Mouse (Mus musculus) stomach, embryonic 16.5 days (tissue): ENCODE data around the gene Egf. TPM values are rescaled to one million over a fixed set of nuclear protein-coding genes. Genes with fewer than 3 reads are reported as not detected.

Experiments
- ATAC-seq: fragments of 200-750 bp; cut with Nextera tagmentation; 2 replicates; pipeline ENCODE4 v1.8.0; 2017; ENCODE audit warnings: moderate number of reproducible peaks, moderate TSS enrichment; ENCODE audit not compliant: insufficient read depth, low FRiP score
- H3K27ac ChIP-seq: fragments of 300-500 bp; sonication (generic); 2 replicates; pipeline ENCODE4 v1.5.1; 2014; ENCODE audit warnings: low read length
- H3K27me3 ChIP-seq: fragments of 300-500 bp; sonication (generic); 2 replicates; pipeline ENCODE4 v1.6.1; 2014; ENCODE audit warnings: low read length, control low read depth, mixed read lengths; ENCODE audit not compliant: control insufficient read depth, insufficient read depth
- H3K36me3 ChIP-seq: fragments of 300-500 bp; sonication (generic); 2 replicates; pipeline ENCODE4 v1.6.1; 2014; ENCODE audit warnings: low read length; ENCODE audit not compliant: control insufficient read depth, insufficient read depth
- H3K4me1 ChIP-seq: fragments of 300-500 bp; sonication (generic); 2 replicates; pipeline ENCODE4 v1.6.1; 2014; ENCODE audit warnings: low read length, control low read depth, mixed read lengths; ENCODE audit not compliant: control insufficient read depth, insufficient read depth
- H3K4me2 ChIP-seq: fragments of 300-500 bp; sonication (generic); 2 replicates; pipeline ENCODE4 v1.6.1; 2014; ENCODE audit warnings: low read depth, low read length, mixed read lengths
- H3K4me3 ChIP-seq: fragments of 300-500 bp; sonication (generic); replicated peaks from 2 replicates; pipeline ENCODE4 v1.5.1; 2014; ENCODE audit warnings: mild to moderate bottlenecking, low read length
- H3K9ac ChIP-seq: fragments of 300-500 bp; sonication (generic); 2 replicates; pipeline ENCODE4 v1.6.1; 2014; ENCODE audit warnings: low read length
- H3K9me3 ChIP-seq: fragments of 300-500 bp; sonication (generic); replicated peaks from 2 replicates; pipeline ENCODE4 v1.6.1; 2016; ENCODE audit warnings: low read length, control low read depth; ENCODE audit not compliant: control insufficient read depth
- WGBS: fragments of 180-500 bp; shearing (Covaris S2); extraction: QIAGEN DNeasy Blood & Tissue Kit; methylation state at CpG from one replicate; pipeline ENCODE4 v1.1.7; 2014; 5-methylcytosine and 5-hydroxymethylcytosine counted together
- polyA plus RNA-seq: library from polyadenylated mRNA; unstranded; fragments of >200 nt; fragmentation: Nextera tagmentation; extraction: Ambion mirVana; gene quantifications from 2 replicates; pipeline ENCODE4 v1.2.1, GENCODE M21; 2015

The Egf gene
- polyA plus RNA-seq, 1 experiment from 2014 or later: 2.2 TPM

DNA sequence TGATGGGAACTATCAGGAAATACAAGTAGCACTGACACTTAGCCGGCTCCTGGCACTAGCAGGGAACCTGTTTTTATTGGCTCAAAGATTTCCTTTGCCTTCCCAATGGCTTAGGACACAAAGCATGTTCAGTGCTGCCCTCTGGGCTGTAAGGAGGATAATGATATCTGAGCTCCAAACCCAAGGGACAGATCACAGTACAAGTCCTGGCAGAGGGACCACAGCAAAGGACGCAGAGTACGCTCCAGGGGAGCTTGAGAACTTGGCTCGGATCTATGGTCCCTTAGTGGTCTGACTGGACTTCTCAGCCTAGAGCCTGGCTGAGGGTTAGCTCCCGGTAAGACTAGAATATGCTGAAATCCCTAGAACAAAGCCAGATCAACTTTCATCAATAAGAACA is 74.9 kb downstream of the Egf start:
- no peak overlapping the region for H3K9ac ChIP-seq
- H3K4me2 ChIP-seq: no peak overlapping the region
- H3K27me3 ChIP-seq: no peaks in the 10 kb centered on the region
- no peak overlapping the region for H3K4me3 ChIP-seq
- H3K36me3 ChIP-seq: no peaks in the 10 kb centered on the region
- no peaks in the 10 kb centered on the region for H3K9me3 ChIP-seq
- no peak overlapping the region for H3K27ac ChIP-seq
- no peaks in the 10 kb centered on the region for H3K4me1 ChIP-seq
- no peak for ATAC-seq
- 70% methylated on average over 5 of the region's 5 CpGs for WGBS

DNA sequence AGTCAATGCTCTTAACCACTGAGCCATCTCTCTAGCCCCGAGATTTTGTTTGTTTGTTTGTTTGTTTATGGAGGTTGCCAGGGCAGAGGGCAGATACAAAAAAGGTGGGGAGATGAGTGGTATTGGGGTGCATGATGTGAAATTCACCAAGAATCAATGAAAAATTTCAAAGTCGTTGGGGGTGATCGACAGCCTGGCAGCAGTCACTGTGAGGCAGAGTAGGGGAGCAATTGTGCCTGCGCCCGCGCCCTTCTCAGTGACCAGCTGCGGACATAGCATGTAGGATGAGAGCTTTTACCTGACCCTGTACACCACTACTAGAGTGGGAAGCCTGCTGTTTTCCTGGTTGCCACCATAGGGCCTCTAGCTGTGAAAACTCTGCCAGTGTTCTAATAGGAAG is 79.2 kb downstream of the Egf start:
- no peaks in the 10 kb centered on the region for H3K36me3 ChIP-seq
- ATAC-seq: no peak
- no peaks in the 10 kb centered on the region for H3K9me3 ChIP-seq
- H3K4me1 ChIP-seq: no peaks in the 10 kb centered on the region
- no peaks in the 10 kb centered on the region for H3K27me3 ChIP-seq
- no peak overlapping the region for H3K4me2 ChIP-seq
- no peak overlapping the region for H3K27ac ChIP-seq
- H3K9ac ChIP-seq: no peak overlapping the region
- WGBS: 88% methylated on average over 7 of the region's 7 CpGs
- no peak overlapping the region for H3K4me3 ChIP-seq

DNA sequence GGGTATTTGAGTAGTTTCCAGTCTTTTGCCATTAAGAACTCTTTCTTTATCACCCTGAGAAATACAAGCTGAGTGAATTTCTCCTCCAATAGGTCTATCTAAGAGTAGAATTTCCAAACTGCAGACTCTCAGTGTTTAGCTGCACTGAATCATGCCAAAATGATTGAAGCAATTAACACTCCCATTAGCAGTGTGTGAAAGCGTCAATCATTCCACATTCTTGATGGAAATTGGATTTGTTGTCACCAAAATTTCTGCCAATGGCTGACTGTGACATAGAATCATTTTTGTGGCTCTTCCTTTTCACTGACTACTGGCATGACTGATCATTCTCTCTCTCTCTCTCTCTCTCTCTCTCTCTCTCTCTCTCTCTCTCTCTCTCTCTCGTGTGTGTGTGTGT is 91.2 kb downstream of the Egf start:
- Histone ChIP-seq H3K36me3 (no peaks in the 10 kb centered on the region), H3K4me2 (no peak overlapping the region), H3K9me3 (no peaks in the 10 kb centered on the region), H3K27ac (no peak overlapping the region), H3K9ac (no peak overlapping the region), H3K4me3 (no peak overlapping the region), H3K4me1 (no peaks in the 10 kb centered on the region), H3K27me3 (no peaks in the 10 kb centered on the region)
- ATAC-seq: no peak
- WGBS: 63% methylated on average over 2 of the region's 2 CpGs

DNA sequence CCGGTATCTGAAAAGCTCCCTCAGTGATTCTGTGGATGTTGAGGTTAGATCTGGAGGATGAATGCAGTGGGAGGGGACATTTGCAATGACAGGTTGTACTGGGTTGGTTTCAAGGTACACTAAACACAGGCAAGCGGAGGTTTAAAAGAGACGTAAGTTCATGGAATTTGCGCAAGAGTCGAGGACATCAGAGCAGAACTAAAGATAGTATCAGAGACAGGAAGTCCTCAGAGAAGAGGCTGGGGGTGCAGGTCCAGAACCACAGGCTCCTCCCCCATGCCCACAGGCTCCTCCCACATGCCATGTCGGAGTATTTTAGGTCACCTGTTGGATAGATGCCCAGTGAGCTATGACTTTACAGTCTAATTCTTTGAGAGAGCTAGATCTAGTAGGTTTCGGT is 96.3 kb downstream of the Egf start:
- H3K9me3 ChIP-seq: no peaks in the 10 kb centered on the region; the same call in 1 of the 2 replicates
- ATAC-seq: no peak

DNA sequence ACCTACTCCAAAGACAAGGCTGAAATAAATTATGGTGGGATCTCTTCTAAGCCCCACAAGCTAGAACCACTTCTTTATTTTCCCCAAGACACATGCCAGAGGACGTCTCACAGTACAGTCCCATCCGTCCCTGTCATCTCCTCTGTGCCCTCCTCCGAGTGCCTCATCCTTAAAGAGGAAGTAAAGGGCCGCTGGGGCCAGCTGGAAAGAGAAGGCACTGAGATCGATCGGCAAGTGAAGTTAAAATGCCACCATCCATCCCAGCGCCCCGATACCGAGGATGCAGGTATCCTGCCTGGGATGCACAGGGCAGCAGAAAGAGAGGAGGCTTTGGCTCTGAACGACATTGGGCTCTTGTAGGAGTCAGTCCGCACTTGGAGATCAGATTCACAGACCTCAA is 97.3 kb downstream of the Egf start:
- Histone ChIP-seq H3K9ac (no peak overlapping the region), H3K27me3 (no peaks in the 10 kb centered on the region), H3K27ac (no peak overlapping the region), H3K4me1 (no peaks in the 10 kb centered on the region), H3K9me3 (no peaks in the 10 kb centered on the region; the same call in 1 of the 2 replicates), H3K36me3 (no peaks in the 10 kb centered on the region), H3K4me2 (no peak overlapping the region), H3K4me3 (no peak overlapping the region)
- ATAC-seq: no peak
- 78% methylated on average over 11 of the region's 11 CpGs for WGBS

More for the DNA sequence above, 96.3 kb downstream of the Egf start:
- WGBS: 81% methylated on average over 7 of the region's 7 CpGs
- H3K36me3 ChIP-seq: no peaks in the 10 kb centered on the region
- no peak overlapping the region for H3K27ac ChIP-seq
- H3K4me2 ChIP-seq: no peak overlapping the region
- no peak overlapping the region for H3K9ac ChIP-seq
- no peak overlapping the region for H3K4me3 ChIP-seq
- H3K4me1 ChIP-seq: no peaks in the 10 kb centered on the region
- H3K27me3 ChIP-seq: no peaks in the 10 kb centered on the region

DNA sequence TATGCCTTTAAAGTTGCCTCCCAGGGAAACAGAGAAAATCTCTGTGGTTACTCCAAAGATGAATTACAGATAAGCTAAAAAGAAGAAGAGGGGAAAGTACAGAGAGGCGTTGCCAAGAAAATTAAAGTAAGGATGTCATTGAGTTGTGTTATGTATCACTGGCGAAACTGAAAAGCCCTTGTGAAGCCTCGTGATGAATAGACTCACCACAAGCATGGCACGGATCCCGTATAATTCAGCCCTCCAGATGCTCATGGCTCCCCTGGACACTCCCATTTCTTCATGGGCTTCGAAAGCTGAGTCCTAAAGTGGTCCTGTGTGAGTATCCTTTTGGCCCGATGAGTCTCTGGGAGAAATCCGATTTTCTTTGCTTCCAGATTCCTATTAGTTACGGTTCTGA is 97.9 kb downstream of the Egf start:
- Histone ChIP-seq H3K9me3 (no peaks in the 10 kb centered on the region; the same call in 1 of the 2 replicates), H3K4me3 (no peak overlapping the region), H3K4me2 (no peak overlapping the region), H3K9ac (no peak overlapping the region), H3K4me1 (no peaks in the 10 kb centered on the region), H3K27ac (no peak overlapping the region), H3K27me3 (no peaks in the 10 kb centered on the region), H3K36me3 (no peaks in the 10 kb centered on the region)
- WGBS: 80% methylated on average over 9 of the region's 9 CpGs
- no peak for ATAC-seq

DNA sequence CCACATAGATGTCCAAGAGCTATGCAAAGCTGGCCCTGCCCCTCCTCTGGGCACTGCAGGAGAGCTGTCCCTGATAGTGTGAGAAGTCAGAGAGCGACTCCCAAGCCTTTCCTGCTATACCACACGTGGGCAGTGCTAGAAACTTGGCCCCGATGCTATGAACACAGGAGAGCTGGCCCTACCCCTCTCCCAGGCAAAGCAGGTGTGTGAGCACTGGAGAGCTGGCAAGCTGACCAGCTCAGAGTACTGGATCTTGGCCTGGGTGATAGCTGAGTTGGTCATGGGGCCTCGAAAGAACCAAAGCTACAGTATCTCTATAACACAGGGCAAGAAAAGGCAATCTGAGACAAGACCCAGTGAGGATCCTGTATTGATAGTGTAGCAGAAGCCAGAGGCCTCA is 98.6 kb downstream of the Egf start:
- no peak overlapping the region for H3K9ac ChIP-seq
- H3K36me3 ChIP-seq: no peaks in the 10 kb centered on the region
- H3K9me3 ChIP-seq: no peaks in the 10 kb centered on the region; the same call in 1 of the 2 replicates
- H3K27me3 ChIP-seq: no peaks in the 10 kb centered on the region
- no peak overlapping the region for H3K4me2 ChIP-seq
- 69% methylated on average over 4 of the region's 4 CpGs for WGBS
- no peak for ATAC-seq
- no peaks in the 10 kb centered on the region for H3K4me1 ChIP-seq
- no peak overlapping the region for H3K27ac ChIP-seq
- H3K4me3 ChIP-seq: no peak overlapping the region

DNA sequence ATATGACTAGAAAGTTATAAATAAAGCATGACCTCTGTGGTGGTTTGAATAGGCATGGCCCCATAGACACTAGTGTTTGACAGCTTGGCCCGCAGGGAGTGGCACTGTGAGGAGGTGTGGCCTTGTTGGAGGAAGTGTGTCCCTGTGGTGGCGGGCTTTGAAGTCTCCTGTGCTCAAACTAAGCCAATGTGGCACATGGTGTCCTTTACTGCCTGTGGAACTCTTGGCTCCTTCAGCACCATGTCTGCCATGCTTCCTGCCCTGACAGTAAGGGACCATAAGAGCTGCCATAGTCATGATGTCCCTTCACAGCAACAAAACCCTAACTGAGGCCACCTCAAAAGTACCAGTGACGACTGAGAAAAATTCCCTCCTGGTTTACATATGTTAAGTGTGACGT is 102.6 kb downstream of the Egf start:
- no peaks in the 10 kb centered on the region for H3K36me3 ChIP-seq
- WGBS: 81% methylated on average over 4 of the region's 4 CpGs
- H3K4me2 ChIP-seq: no peak overlapping the region
- H3K4me1 ChIP-seq: peaks cover 7% of the 10 kb centered on the region
- no peaks in the 10 kb centered on the region; the same call in 1 of the 2 replicates for H3K9me3 ChIP-seq
- H3K27me3 ChIP-seq: no peaks in the 10 kb centered on the region
- no peak for ATAC-seq
- no peak overlapping the region for H3K9ac ChIP-seq
- no peak overlapping the region for H3K27ac ChIP-seq
- H3K4me3 ChIP-seq: no peak overlapping the region

DNA sequence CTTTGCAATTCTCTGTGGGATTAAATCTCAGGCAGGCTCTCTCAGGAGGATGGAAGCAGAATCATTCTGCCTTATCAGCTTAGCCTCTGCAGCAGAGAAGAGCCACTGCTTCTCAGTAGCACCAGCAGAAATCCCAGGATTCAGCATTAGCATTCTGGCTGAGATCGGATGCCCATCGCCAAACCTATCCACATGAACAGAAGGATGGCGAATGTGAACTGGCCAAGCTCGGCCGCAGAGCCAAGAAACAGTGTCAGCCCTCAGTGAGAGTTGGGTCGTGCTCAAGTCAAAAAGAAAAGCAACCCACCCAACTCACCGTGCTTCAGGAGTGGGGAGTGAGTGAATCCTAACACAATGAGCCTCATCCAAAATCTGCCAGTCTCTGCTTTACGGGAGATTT is 103.4 kb downstream of the Egf start:
- Histone ChIP-seq H3K36me3 (no peaks in the 10 kb centered on the region), H3K27me3 (no peaks in the 10 kb centered on the region), H3K4me2 (no peak overlapping the region), H3K4me3 (no peak overlapping the region), H3K4me1 (peaks cover 7% of the 10 kb centered on the region), H3K27ac (no peak overlapping the region), H3K9ac (no peak overlapping the region), H3K9me3 (no peaks in the 10 kb centered on the region; the same call in 1 of the 2 replicates)
- ATAC-seq: no peak
- 90% methylated on average over 8 of the region's 8 CpGs for WGBS

DNA sequence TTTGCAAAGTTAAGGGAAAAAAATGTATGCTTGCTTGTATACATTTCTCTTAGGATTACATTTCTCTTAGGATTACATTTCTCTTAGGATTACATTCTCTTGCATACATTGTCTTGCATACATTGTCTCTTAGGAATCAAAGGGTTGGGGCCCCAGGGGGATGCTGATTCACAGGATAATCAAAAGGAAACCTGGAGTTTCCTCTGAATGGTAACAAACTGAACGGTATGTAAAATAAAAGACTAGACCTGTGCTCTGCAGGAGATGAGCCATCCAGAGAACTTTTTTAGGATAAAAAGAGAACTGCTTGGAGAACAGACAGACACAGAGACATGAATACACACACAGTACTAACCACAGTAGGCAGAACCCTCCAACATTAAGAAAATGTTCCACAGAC is 104.2 kb downstream of the Egf start:
- WGBS: 43% methylated on average over 1 of the region's 1 CpGs
- Histone ChIP-seq H3K27me3 (no peaks in the 10 kb centered on the region), H3K4me1 (peaks cover 7% of the 10 kb centered on the region), H3K36me3 (no peaks in the 10 kb centered on the region), H3K27ac (no peak overlapping the region), H3K9me3 (no peaks in the 10 kb centered on the region; the same call in 1 of the 2 replicates), H3K9ac (no peak overlapping the region), H3K4me3 (no peak overlapping the region), H3K4me2 (no peak overlapping the region)
- ATAC-seq: no peak
